Mouse (Mus musculus) E14TG2a.4 (cell line): ENCODE measurements around the gene Kctd13.
"Not testable (repeated sequence)": the region's sequence is repeated elsewhere in the genome, so short reads cannot be mapped to it uniquely, and the experiment has no call there.

Experiments used
- H3K27me3 ChIP-seq: 2 replicates; pipeline ENCODE4 v1.6.1; 2014; ENCODE audit warnings: low read length, control low read depth; ENCODE audit not compliant: insufficient read depth
- H3K36me3 ChIP-seq: 2 replicates; pipeline ENCODE4 v1.6.1; 2014; ENCODE audit warnings: low read length, control low read depth; ENCODE audit not compliant: insufficient read depth
- H3K4me1 ChIP-seq: replicated peaks from 2 replicates; pipeline ENCODE4 v1.6.1; 2014; ENCODE audit warnings: low read depth, low read length, control low read depth
- H3K4me3 ChIP-seq: replicated peaks from 2 replicates; pipeline ENCODE4 v1.5.1; 2014; ENCODE audit warnings: mild to moderate bottlenecking, low read length
- H3K9me3 ChIP-seq: 2 replicates; pipeline ENCODE4 v1.6.1; 2014; ENCODE audit warnings: low read length, control low read depth
- CTCF ChIP-seq: conservative IDR thresholded peaks from 2 replicates; pipeline ENCODE4 v1.5.1; 2014; ENCODE audit warnings: low read length
- NANOG ChIP-seq: IDR thresholded peaks from 2 replicates; pipeline ENCODE4 v1.6.1; 2014; ENCODE audit warnings: borderline replicate concordance, low read length, mixed read lengths
- POU5F1 ChIP-seq: IDR thresholded peaks from 2 replicates; pipeline ENCODE4 v1.6.1; 2014; ENCODE audit warnings: low read length, borderline replicate concordance

The Kctd13 gene

GRCm38 (mm10) chr7:126898102-126898990 is 30.3 kb upstream of the Kctd13 start:
- Histone ChIP-seq H3K27me3 (0 out of 2 replicates have a peak, but pooled peaks cover 3% of the 10 kb centered on the region), H3K9me3 (no peaks in the 10 kb centered on the region), H3K4me1 (peaks cover 17% of the 10 kb centered on the region), H3K36me3 (peaks cover 11% of the 10 kb centered on the region; the same call in 1 of the 2 replicates), H3K4me3 (peak overlapping the region; percentile 84)
- no peak for TF ChIP-seq POU5F1
- no peak for TF ChIP-seq NANOG
- TF ChIP-seq CTCF, result no peak

GRCm38 (mm10) chr7:126899781-126900180 is 28.9 kb upstream of the Kctd13 start:
- H3K4me1 ChIP-seq, result peaks cover 17% of the 10 kb centered on the region
- not testable (repeated sequence) for H3K27me3 ChIP-seq, H3K9me3 ChIP-seq, H3K4me3 ChIP-seq, H3K36me3 ChIP-seq

DNA sequence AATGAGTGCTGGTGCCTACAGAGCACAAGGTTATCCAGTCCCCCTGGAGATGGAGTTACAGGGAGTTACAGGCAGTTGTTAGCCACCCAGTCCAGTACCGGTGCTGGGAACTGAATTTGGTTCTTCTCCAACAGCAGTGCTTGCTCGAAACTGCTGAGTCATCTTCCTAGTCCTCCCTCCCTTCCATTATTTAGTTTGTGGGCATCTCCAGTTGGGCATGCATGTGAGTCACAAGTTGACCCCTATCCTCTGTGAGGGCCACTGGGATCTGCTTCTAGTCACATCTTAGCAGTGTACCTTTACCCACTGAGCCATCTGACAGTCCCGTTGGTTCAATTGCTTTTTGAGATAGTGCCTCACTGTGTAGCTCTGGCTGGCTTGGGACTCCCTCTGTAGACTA is 23.1 kb upstream of the Kctd13 start:
- Histone ChIP-seq H3K9me3 (no peaks in the 10 kb centered on the region), H3K36me3 (no peaks in the 10 kb centered on the region)
- TF ChIP-seq CTCF (no peak), NANOG (no peak), POU5F1 (no peak)

GRCm38 (mm10) chr7:126914844-126915243 is 13.8 kb upstream of the Kctd13 start:
- Histone ChIP-seq H3K27me3 (no peaks in the 10 kb centered on the region), H3K4me3 (no peak overlapping the region), H3K9me3 (no peaks in the 10 kb centered on the region), H3K4me1 (peaks cover 8% of the 10 kb centered on the region), H3K36me3 (no peaks in the 10 kb centered on the region)
- TF ChIP-seq NANOG (no peak), CTCF (no peak), POU5F1 (no peak)

More for the DNA sequence above, 23.1 kb upstream of the Kctd13 start:
- Histone ChIP-seq H3K4me1 (peaks cover 11% of the 10 kb centered on the region), H3K27me3 (no peaks in the 10 kb centered on the region), H3K4me3 (no peak overlapping the region)

DNA sequence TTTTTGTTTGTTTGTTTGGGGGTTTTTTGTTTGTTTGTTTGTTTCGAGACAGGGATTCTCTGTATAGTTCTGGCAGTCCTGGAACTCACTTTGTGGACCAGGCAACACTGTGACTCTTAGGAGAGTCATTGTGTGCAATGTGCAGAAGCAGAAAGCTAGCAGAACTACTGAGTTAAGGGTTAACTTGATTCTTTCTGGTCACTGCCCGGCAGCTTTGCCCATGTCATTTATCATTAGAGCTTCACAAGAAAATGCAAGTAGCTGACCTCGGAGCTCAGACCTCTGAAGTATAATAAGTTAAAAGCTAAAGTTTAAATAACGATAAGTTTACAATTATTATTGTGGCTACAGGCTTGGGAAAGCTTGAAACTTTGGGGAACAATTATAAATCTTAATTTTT is 10.3 kb upstream of the Kctd13 start:
- H3K27me3 ChIP-seq, result not testable (repeated sequence)

GRCm38 (mm10) chr7:126919973-126920372 is 8.7 kb upstream of the Kctd13 start:
- no peak for TF ChIP-seq POU5F1
- TF ChIP-seq NANOG, result no peak
- no peak for TF ChIP-seq CTCF

More for the DNA sequence above, 10.3 kb upstream of the Kctd13 start:
- H3K9me3 ChIP-seq, H3K4me1 ChIP-seq, H3K36me3 ChIP-seq, H3K4me3 ChIP-seq: not testable (repeated sequence)

DNA sequence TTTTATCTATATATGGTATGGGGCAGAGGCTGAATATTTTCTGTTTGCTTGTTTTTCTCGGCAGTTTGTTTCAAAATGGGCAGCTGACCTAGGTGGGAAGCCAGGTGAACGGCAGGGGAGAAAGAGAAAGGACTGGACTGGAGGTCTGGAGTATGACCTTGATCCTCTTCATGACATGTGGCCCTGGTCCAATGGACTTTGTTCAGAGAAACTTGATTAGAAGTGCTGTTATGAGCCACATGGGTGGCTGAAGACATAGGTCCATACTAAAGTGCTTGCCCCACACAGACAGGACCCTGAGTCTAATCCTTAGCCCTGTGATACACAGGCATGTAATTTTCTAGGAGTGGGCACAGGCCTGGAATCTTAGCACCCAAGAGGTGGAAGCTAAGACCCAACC is 7.1 kb upstream of the Kctd13 start:
- H3K27me3 ChIP-seq, result no peaks in the 10 kb centered on the region
- H3K4me3 ChIP-seq, result no peak overlapping the region
- H3K36me3 ChIP-seq, result no peaks in the 10 kb centered on the region
- TF ChIP-seq POU5F1 (no peak), NANOG (no peak), CTCF (no peak)
- H3K9me3 ChIP-seq, result no peaks in the 10 kb centered on the region
- H3K4me1 ChIP-seq, result peaks cover 10% of the 10 kb centered on the region

More at GRCm38 (mm10) chr7:126919973-126920372, 8.7 kb upstream of the Kctd13 start:
- H3K4me3 ChIP-seq, result no peak overlapping the region
- H3K36me3 ChIP-seq, result no peaks in the 10 kb centered on the region
- H3K4me1 ChIP-seq, result peaks cover 6% of the 10 kb centered on the region
- no peaks in the 10 kb centered on the region for H3K27me3 ChIP-seq
- no peaks in the 10 kb centered on the region for H3K9me3 ChIP-seq

GRCm38 (mm10) chr7:126922624-126923060 is 6.0 kb upstream of the Kctd13 start, which contains the start of gene Tmem219:
TSS of gene Tmem219 (minus strand) at chr7:126922917.
- peaks cover 5% of the 10 kb centered on the region for H3K4me1 ChIP-seq
- TF ChIP-seq CTCF (no peak), POU5F1 (no peak), NANOG (no peak)
- no peaks in the 10 kb centered on the region for H3K9me3 ChIP-seq
- H3K4me3 ChIP-seq, result no peak within 1 kb of the TSS
- peaks cover 4% of the 10 kb centered on the region for H3K27me3 ChIP-seq
- no peaks in the 10 kb centered on the region for H3K36me3 ChIP-seq

GRCm38 (mm10) chr7:126923999-126924398 is 4.7 kb upstream of the Kctd13 start:
- Histone ChIP-seq H3K36me3 (no peaks in the 10 kb centered on the region), H3K4me1 (peaks cover 11% of the 10 kb centered on the region), H3K4me3 (no peak overlapping the region), H3K9me3 (no peaks in the 10 kb centered on the region), H3K27me3 (peaks cover 6% of the 10 kb centered on the region)
- TF ChIP-seq CTCF (no peak), NANOG (no peak), POU5F1 (no peak)
